Mouse (Mus musculus): ENCODE measurements around the gene Themis3. TPM values are rescaled to one million over a fixed set of nuclear protein-coding genes. Genes with fewer than 3 reads are reported as not detected.

Gene Themis3
- polyA plus RNA-seq, 1 experiment from 2014 or later, result not detected

Other genes with a start within 250 kb of the Themis3 start
- 52.8 and 89.7 TPM in 2 replicates for gene Mtcl1, start 144.9 kb downstream of the Themis3 start, polyA plus RNA-seq (2016; fragmentation: Nextera tagmentation; extraction: Ambion mirVana)
- gene Rab12, start 74.9 kb downstream of the Themis3 start, polyA plus RNA-seq (2016; fragmentation: Nextera tagmentation; extraction: Ambion mirVana), result 28.5 and 29.3 TPM in 2 replicates

Data from hindbrain, embryonic 10.5 days (tissue).